Mouse (Mus musculus): ENCODE results near the gene A630010A05Rik. TPM values are rescaled to one million over a fixed set of nuclear protein-coding genes. Genes with fewer than 3 reads are reported as not detected.

Gene A630010A05Rik
- total RNA-seq (2023) = not detected

DNA sequence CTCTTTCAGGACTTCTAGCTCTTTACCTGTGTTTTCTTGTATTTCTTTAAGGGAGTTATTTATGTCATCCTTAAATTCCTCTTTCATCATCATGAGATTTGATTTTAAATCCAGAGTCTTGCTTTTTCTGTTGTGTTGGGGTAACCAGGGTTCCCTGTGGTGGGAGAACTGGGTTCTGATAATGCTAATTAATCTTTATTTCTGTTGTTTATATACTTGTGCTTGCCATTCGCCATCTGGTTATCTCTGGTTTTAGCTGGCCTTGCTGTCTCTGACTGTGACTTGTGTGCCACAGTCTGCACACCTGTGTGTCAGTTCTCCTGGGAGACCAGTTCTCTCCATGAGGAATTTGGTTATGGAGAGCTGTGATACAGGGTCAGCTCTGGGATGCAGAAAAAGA lies at the start of gene A630010A05Rik:
Gene A630010A05Rik (plus strand): TSS at position 301 of the 400 bp plus-strand sequence.

Other genes with a start within 250 kb of the A630010A05Rik start
- gene Fopnl, start 244.9 kb upstream of the A630010A05Rik start, total RNA-seq (2023) = 10 to 100 TPM; 34.0 to 36.2 TPM
- gene Abcc1, start 200.8 kb upstream of the A630010A05Rik start, total RNA-seq (2023) = 10 to 100 TPM; 14.9 to 20.6 TPM